Mouse (Mus musculus): ENCODE measurements at regions not wholly inside any gene's neighbourhood (a gene's known extent, or its start where the extent isn't known, plus 50 kb on each side); places are given as distances from the start of the nearest gene placed in this dataset.

DNA sequence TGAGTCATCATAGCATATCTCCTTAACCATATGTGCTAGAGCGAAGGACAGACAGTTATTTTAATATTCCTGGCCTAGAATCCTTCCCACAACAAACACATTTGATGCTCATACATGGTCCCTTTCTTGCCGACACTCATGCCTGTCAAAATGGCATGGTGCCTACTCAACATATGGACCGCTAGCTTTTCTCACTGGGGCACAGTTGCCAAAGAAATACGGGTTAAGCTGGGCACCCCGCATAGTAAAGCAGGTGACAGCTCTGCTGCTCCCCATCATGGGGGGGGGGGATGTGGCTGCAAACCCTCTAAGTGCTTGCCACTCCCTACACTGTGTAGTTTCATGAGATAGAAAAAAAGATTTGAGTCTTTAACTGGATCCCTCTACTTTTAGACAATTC, 90.7 kb upstream of the Galnt5 start:
- TF ChIP-seq CTCF (IDR thresholded peaks at IDR 0.05), result no peak
- TF ChIP-seq EP300 (IDR thresholded peaks at IDR 0.05), result no peak
